Mouse (Mus musculus): ENCODE data around the gene Exosc1. TPM values are rescaled to one million over a fixed set of nuclear protein-coding genes. Genes with fewer than 3 reads are reported as not detected.
A peak's percentile ranks its signal among the peaks of the same experiment; 100 is the strongest.

The Exosc1 gene
- total RNA-seq, 2 experiments from 2014 or later: 28.8 to 32.2 TPM

DNA sequence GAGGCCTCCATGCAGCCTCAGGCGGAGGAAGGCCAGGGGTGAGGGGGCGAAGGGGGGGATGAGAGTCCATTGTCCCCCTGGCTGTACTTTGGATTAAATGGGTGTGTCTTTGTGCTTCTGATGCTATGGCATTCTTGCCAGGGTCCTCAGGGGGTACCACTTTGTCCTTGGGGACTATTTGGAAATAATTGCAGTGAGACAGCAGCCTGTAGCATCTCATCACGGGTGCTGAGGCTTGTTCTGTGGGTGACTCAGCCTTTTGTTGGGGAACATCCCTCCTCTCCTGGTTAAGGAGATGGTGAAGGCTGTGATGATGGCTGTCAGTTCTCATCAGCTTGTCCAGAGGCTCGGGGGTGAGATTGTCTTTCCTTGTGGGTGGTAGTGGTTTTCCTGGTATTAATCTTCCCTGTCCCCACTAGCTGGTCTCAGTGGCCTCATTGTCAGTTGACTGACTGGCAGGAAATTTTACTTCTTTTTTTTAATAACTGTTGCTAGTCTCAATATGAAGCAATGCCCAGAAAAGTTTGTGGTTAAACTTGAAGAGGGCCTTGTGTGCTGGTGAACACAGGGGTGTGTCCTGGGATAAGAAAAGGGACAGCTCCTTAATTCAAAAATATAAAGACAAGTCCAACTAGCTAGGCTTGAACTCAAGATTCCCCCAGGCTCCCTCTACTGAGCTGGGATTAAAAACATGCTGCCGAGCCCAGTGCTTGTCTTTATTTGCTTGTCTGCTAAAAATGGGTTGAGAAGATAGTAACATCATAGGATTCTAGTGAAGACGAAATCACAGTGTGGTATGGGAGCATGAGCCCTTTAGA, 19.2 kb downstream of the Exosc1 start:
- DNase-seq (ENCODE audit: low spot score in 2 of 2): no peak

DNA sequence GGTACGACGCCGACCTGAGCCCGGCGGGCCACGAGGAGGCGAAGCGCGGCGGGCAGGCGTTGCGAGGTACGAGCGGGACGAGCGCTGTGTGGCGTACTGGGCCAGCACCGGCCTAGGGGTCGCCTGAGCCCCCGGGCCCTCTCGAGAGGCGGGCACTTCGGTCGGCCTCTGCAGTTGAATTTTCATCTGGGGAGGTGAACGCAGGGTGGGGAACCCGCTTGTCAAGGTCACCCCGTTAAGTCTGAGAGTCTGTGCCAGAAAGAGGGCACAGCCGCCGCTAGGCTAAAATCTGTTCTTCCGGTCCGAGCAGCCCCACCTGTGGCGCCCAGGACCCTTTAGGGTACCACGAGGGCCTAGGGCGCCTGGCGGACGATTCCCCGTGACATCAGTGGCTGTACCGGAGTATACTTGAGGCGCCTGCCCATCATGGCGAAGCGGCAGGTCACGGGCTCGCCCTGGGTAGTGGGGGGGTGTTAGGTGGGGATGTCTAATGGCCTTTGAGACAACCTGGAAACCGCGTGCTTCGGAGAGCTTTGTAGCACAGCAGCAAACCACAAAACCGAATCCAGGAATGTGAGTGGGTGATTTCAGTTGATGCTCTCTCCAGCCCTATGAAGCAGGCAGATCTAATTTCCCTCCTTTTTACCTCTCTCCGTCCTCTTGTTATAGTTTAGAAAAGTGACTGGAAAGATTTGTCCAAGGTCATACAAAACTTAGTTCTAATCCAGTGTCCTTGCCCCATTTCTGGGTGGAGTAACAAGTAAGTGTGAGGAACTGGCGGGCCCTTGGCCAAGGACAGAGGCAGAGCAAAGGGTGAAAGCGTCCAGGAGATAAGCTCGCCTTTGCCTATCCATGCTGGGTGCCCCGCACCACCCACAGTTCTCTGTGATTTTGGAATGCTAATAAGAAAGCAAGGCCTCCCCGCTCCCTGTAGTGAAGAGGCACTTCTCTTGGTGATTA, 20.8 kb downstream of the Exosc1 start:
- DNase-seq (ENCODE audit: low spot score in 2 of 2): peak; percentile 38 to 51

DNA sequence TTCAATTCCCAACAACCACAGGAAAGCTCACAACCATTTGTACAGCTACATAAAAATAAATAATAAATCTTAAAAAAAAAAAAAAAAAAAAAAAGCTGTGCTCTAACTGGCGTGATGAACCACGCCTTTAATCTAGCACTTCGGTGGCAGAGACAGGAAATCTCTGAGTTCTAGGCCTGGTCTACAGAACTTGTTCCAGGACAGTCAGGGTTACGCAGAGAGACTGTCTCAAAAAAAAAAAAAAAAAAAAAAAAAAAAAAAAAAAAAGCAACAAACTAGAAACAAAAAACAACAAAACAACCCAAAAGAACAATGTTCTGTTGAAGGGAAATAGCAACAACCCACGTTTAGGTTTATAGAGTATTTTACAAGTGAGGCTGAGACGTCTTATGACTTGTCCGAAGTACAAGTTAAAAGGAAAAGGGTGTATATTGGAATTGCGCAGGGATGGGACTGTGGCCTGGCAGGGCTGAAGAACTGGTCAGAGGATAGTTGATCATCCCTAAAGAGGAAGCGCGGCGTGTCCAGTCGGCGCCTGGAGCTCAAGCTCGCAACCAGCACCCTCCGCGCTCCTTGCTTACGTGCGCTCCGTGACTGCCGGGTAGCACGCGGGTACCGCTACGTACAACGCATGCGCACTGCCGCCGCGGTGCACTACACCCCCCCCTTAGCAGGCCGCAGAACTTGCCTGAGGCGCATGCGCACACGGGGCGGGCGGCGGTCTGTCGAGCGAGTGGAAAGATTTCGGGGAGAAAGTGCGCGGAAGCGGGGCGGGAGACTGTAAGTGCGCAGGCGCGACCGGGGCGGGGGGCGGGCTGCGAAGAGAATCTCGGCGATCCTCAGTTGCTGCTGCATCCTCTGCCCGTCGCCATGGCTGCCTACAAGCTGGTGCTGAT, 21.8 kb downstream of the Exosc1 start, which contains the start of gene Pgam1:
TSS of gene Pgam1 (plus strand) at position 746 of the 896 bp plus-strand sequence.
- DNase-seq (ENCODE audit: low spot score in 2 of 2): peak; percentile 97 to 98

DNA sequence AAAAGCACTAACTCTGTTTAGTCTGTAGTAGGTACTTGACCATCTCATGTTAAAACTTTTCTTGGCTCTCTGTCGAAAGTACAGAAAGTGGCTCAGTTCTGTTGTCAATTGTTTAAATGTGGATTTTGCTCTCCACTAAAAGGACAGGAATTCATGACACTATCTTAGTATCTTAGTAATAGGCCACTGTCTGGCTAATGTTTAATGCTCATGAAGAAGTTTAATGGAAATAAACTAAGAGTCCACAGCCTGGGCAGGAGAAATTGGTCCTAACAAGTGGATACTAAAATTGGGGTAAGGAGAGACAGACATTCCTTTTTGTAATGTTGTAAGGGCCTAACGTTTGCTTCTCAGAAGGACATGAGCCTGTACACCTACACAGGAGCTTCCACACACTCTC, 22.8 kb downstream of the Exosc1 start:
- DNase-seq (ENCODE audit: low spot score in 2 of 2): no peak

DNA sequence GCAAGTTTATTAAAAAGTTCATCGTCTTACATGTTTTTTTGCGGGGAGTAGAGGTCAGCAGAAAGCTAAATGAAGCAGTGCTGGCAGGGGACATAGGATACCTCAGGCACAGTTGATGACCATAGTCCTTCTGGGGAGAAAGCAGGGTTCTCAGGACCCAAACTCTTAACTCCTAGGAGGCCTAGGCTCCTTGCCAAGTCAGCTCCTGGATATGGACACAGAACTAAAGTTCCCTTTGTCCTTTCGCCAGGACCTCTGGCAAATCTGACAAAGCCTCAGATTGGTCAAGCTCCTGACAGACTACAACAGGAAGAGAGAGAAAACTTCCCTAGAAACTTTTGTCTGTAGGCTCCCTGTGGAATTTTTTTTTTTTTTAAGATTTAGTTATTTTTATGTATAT, 24.5 kb downstream of the Exosc1 start:
- DNase-seq (ENCODE audit: low spot score in 2 of 2): no peak

DNA sequence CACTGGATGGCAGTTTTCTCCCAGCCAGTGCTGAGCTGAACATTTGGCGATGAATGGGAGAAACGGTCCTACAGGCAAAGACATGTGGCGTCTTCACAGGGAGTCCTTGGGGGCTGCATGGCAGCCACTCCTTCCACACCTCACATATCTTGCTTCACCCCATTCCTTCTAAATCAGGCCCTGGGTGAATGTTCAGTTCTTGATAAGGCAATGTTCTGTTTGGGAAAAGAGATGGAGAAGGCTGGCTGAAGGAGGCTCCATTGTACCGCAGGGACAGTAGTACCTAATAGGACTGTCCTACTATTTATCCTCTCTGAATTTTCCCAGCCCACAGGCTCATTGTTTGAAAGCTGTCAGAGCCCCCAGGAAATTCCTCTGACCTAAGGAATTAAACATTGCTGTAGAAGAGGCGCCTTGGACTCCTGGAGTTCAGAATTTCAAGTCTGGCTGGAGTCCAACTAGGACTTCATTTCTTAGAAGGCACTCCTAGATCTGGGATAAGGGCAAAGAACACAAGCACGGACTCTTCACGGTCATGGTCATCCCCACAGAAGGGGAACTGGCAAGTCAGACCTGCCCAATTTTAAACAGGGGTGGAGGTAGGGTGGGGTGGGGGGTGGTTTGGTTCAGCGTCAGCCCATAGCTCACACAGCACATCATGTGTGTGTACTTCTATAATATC, 26.0 kb downstream of the Exosc1 start:
- no peak for DNase-seq (ENCODE audit: low spot score in 2 of 2)

DNA sequence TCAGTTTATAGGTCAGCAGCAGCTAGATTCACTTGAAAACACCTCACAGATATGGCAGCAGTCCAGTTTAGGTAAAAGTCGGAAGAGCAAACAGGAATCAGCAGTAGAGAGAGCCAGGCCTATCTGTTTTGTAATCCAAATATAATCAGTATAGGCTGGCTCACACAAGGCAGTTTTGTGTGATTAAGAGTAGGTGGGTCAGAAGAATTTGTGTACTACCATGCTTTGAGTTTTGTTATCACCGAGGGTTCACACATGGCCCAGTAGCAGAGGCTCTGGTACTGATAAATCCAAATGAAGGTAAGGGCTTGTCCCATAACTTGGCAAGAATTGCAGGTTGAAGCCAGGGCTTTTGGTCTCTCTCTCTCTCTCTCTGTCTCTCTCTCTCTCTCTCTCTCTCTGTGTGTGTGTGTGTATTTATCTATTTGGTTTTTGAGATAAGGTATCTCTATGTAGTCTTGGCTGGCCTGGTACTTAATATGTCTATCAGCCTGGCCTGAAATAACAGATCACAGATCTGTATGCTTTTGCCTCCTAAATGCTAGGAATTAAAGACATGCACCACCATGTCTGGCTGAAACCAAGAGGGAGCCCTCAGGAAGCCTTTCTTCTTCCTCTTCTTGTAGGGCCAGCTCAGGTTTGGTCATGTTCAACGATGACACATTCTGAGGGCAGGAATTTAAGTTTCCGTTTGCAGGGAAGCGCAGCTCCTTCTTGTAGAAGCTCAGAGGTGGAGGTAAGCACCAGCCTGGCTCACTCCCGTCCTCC, 26.7 kb downstream of the Exosc1 start:
- no peak for DNase-seq (ENCODE audit: low spot score in 2 of 2)

DNA sequence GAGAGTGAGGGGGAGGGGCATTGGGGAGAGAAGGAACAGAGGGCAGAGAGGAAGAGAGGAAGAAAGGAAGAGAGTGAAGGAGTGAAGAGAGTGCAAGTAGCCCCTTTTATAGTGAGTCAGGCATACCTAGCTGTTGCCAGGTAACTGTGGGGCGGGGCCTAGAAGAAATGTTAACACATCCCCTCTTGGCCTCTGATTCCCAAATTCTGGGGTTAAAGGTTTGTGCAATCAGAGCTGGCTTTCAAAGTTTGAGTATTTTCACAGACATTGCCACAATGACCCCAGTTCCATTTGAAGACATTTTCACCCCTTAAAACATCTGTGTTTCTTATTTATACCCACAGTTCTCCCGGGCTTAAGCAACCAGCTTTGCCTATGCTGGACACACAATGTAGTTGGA, 28.0 kb downstream of the Exosc1 start:
- DNase-seq (ENCODE audit: low spot score in 2 of 2): no peak

DNA sequence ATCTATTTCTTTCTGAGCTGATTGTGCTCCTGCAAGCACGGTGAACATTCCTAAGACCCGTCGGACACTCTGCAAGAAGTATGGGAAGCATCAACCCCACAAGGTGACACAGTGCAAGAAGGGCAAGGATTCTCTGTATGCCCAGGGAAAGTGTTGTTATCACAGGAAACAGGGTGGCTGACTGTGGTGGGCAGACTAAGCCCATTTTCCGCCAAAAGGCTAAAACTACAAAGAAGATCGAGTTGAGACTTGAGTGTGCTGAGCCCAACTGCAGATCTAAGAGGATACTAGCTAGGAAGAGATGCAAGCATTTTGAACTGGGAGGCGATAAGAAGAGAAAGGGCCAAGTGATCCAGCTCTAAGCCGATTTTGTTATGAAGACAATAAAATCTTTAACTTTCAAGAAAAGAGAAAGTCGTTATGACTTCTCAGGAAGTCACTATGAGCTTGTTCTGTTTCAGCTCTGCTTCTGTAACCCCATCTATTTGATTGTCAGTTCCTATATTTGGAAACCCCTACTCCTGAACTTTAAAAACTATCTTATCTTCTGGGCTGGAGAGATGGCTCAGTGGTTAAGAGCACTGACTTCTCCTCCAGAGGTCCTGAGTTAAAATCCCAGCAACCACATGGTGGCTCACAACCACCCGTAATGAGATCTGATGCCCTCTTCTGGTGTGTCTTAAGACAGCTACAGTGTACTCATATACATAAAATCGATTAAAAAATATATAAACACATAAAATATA, 30.2 kb downstream of the Exosc1 start:
- DNase-seq (ENCODE audit: low spot score in 2 of 2): no peak

DNA sequence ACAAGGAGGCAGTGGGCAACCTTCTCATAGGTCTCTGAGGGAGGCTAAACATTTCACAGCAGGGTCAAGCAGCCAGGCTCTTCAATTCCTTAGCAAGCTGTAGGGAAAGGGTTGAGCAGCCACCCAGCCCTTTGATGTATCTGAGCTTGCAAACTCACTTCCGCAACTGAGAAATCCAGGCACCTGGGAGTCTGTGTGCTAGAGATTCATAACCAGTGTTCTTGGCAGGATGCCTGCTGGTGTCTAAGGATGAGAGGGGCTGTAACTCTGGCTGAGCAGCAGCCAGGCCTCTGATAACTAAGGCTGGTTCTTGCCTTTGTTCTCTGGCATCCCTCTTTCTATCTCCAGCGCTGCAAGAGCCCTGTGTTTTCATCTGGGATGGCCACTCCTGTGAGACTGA, 31.5 kb downstream of the Exosc1 start:
- DNase-seq (ENCODE audit: low spot score in 2 of 2): no peak

DNA sequence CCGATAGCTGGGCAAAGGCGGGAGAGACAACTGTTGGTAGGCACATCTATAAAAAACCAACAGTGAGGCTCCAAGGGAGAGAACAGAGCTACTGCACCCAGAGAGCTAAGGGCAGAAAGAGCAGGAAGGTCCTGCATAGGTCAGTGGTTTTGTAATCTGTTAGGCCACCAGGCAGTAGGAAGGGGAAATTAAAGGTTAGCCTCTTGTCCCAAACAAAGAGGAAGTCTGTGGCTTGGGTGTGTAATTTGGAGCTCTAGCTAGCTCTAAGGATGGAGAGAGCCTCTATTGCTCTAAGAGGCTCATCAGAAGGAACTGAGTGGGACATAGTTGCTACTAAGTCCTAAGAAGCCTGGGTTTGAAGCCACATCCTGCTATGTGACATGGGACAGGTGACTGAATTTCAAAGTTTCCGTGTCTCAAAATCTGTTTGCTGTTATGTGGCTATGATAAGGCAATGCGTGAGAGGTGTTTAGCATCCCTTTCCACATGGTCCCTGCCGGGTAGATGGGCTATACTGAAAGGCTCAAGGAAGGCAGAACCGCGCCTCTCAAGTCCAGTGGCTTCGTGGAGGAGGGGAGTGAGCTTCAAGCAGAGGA, 32.6 kb downstream of the Exosc1 start:
- no peak for DNase-seq (ENCODE audit: low spot score in 2 of 2)

DNA sequence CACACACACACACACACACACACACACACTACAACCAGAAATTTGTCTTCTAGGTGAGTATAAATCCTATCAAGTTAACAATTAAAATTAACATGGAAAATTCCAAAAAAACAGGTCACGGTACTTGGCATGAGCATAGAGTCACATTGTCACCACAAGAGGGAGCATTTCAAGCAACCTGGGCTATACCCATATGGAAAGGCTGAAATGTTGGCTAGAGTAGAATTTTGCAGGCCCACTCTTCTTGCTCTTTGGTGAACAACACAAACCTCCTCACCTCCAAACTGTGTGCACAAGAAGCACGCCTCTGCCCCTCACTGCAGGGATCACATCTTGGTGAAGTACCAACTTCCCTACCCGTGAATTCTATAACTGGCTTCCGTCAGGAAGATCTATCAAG, 34.4 kb downstream of the Exosc1 start:
- peak in 1 of 2 experiments; percentile 21 for DNase-seq (ENCODE audit: low spot score in 2 of 2)

DNA sequence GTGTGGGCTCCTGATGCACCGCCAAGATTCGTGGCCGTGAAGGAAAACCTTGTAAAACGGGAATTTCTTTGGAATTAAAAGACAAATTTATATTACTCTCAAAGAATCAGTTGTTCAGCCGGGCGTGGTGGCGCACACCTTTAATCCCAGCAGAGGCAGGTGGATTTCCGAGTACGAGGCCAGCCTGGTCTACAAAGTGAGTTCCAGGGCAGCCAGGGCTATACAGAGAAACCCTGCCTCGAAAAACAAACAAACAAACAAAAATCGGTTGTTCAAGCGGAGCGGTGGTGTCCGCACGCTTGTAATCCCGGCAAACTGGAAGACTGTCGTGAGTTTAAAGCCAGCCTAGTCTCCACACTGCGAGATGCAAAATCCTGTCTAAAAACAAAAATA, 36.9 kb downstream of the Exosc1 start:
- DNase-seq (ENCODE audit: low spot score in 2 of 2): no peak

DNA sequence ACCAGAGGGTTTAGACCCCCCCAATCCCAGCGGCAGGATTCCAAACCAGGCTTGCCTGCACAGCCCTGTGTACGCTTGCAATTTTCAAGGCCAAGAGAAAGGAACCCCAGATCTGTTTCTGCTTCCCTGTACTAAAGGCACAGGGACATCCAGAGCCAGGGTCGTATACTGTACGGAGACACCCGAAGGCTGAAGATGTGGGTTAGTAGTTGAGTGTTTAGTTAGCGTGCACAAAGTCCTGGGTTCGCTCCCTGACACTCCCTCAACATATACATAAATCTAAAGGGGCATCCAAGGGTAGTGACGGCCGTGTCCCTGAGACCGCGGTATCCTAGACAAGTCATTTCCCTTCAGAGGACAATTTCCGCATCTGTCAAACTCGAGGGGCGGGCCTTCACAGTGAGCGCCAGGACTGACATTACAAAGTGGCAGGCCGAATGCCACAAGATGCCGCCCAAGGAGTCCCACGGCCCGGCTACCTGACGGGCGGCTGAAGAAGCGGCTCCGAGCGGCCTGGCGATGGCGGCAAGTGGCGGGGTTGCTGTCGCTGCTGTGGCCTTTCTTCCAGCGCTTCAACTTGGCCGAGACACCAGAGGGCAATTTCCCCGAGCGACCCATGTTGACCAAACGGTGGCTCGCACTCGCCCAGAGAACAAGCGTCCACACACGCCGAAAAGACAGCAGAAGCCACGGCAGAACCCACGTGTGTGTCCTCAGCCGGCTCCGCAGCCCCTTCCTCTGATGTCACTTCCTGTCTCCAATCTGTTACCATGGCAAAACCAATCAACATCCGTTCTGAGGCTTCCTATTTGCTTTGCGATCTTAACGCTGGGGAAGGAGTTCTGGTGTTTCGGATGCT, 37.5 kb downstream of the Exosc1 start, which contains the start of gene Rrp12:
TSS of gene Rrp12 (minus strand) at position 714 of the 859 bp plus-strand sequence.
- DNase-seq (ENCODE audit: low spot score in 2 of 2): peak; percentile 69 to 78

DNA sequence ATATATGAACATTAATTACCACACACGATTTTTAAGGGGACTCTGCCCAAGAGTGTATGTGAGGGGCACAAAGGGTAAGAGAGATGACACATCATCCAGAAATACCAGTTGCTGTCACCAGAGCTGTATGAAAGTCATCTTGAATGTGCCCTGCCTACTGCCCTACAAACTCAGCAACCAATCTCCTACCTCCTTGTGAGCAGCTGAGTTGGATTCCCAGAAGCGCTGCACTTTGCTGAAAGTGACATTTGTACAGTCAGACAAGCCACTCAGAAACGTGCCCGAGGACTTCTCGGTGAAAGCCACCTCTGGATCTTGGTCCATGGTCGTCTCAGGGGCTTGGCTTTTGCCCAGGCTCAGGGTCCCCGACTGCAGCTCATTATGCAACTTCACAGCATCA, 38.3 kb downstream of the Exosc1 start:
- no peak for DNase-seq (ENCODE audit: low spot score in 2 of 2)

DNA sequence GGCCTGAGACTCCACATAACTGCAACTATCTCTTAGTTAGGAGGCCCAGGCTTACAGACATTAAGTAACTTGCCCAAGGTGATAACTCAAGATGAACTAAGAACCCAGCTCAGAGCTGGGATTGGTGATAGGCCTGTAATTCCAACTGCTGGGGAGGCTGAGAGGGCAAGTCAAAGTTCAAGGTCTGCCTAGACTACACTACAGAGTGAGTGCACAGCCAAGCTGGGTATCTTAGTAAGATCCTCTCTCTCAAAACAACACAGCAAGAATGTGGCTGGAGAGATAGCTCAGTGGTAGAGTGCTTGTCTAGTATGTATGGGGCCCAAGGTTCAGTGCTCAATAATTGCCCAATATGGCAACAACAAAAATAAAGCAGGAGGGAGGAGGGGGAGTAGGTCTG, 45.0 kb downstream of the Exosc1 start:
- DNase-seq (ENCODE audit: low spot score in 2 of 2): no peak

DNA sequence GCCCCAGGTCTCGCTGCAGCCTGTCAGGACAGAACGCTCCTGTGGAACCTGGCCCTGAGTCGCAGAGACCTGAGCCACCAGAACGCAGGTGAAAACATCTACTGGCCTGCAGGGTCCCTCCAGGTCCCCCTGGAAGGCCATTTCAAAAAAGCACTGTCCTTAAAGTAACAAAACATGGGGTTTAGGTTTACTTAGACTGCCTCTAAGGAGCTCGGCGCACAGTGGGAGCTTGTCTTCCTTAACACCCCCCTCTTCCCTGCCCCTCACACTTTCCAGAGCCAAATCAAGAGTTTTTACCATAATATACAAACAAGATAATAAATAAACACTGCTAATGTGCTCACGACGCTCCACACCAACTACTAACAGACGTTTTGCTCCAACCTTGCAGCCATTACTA, 49.3 kb downstream of the Exosc1 start:
- no peak for DNase-seq (ENCODE audit: low spot score in 2 of 2)

DNA sequence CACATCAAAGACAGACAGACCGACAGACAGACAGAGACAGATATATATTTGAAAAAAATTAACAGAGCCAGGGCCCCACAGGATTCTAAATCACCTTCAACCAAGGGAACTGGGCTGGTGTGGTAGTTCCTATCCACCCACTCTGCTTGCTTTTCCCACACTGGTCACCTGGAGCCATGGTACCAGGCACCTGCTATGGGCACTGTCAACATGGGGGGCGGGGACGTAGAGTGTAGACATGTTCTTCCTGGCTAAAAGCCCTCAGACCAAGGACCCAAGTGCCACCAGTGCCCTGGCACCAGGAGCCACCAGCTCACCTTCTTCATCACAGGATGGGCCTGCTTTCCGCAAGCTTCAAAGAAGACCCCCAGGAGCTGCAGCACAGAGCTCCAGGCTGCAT, 51.4 kb downstream of the Exosc1 start:
- no peak for DNase-seq (ENCODE audit: low spot score in 2 of 2)

Measured in layer of hippocampus, postnatal 10 days (tissue).